Mouse (Mus musculus) liver, embryonic 14.5 days (tissue): ENCODE results near the gene Pym1.

Source experiments
- CTCF ChIP-seq: IDR thresholded peaks from 2 replicates; pipeline ENCODE4 v1.5.1; 2016; ENCODE audit warnings: antibody characterized with exemption, low read depth, control low read depth
- EP300 ChIP-seq: IDR thresholded peaks from 2 replicates; pipeline ENCODE4 v1.6.1; 2016; ENCODE audit warnings: antibody characterized with exemption, low read depth

- TF ChIP-seq CTCF (no peak), EP300 (no peak)
Measured at GRCm38 (mm10) chr10:128802956-128803355, 55.3 kb downstream of the Pym1 start.
